Mouse (Mus musculus) G1E (cell line): ENCODE results near the gene Olfr307. TPM values are rescaled to one million over a fixed set of nuclear protein-coding genes. Genes with fewer than 3 reads are reported as not detected.
"Not testable (repeated sequence)": the region's sequence is repeated elsewhere in the genome, so short reads cannot be mapped to it uniquely, and the experiment has no call there.

Experiments
- ATAC-seq: 2 replicates; pipeline ENCODE4 v1.8.0; 2016; ENCODE audit warnings: mild to moderate bottlenecking; ENCODE audit not compliant: insufficient number of reproducible peaks, poor library complexity, low FRiP score, severe bottlenecking; ENCODE audit errors: extremely low read depth
- DNase-seq: peaks from one replicate; pipeline ENCODE4 v3.0.0; 2012; ENCODE audit warnings: low spot score
- H3K27me3 ChIP-seq: 2 replicates; pipeline ENCODE4 v1.6.1; 2012; ENCODE audit warnings: mild to moderate bottlenecking, low read length, inconsistent platforms; ENCODE audit not compliant: insufficient read depth
- H3K36me3 ChIP-seq: replicated peaks from 2 replicates; pipeline ENCODE3; 2012; ENCODE audit warnings: mild to moderate bottlenecking, inconsistent platforms
- H3K4me1 ChIP-seq: 2 replicates; pipeline ENCODE4 v1.6.1; 2012; ENCODE audit warnings: low read depth, low read length, inconsistent platforms, mixed read lengths; ENCODE audit not compliant: insufficient read depth
- H3K4me3 ChIP-seq: 2 replicates; pipeline ENCODE4 v1.5.1; 2012; ENCODE audit warnings: low read depth, mild to moderate bottlenecking, inconsistent platforms, low read length, moderate library complexity, mixed read lengths
- H3K9me3 ChIP-seq: replicated peaks from 2 replicates; pipeline ENCODE4 v1.6.1; 2012; ENCODE audit warnings: inconsistent platforms
- CTCF ChIP-seq: IDR thresholded peaks from 2 replicates; pipeline ENCODE4 v1.5.1; 2012; ENCODE audit warnings: low read depth, low read length, inconsistent platforms, mixed read lengths
- GATA1 ChIP-seq: IDR thresholded peaks from 2 replicates; pipeline ENCODE4 v1.6.1; 2012; ENCODE audit warnings: borderline replicate concordance, low read length, inconsistent platforms, mixed read lengths
- GATA2 ChIP-seq: IDR thresholded peaks from 2 replicates; pipeline ENCODE4 v1.6.1; 2012; ENCODE audit warnings: low read depth, low read length, inconsistent platforms, borderline replicate concordance
- POLR2AphosphoS5 ChIP-seq: IDR thresholded peaks from 2 replicates; pipeline ENCODE4 v1.6.1; 2012; ENCODE audit warnings: low read depth, low read length, inconsistent platforms; ENCODE audit not compliant: insufficient replicate concordance
- TAL1 ChIP-seq: conservative IDR thresholded peaks from 2 replicates; pipeline ENCODE4 v1.6.1; 2012; ENCODE audit warnings: low read depth, low read length, inconsistent platforms, mixed read lengths
- polyA plus RNA-seq: library from polyadenylated mRNA; stranded (reverse); fragments of >175 nt; gene quantifications from 2 replicates; pipeline ENCODE4 v1.2.3, GENCODE M21; 2012
- total RNA-seq, 2 experiments: library from RNA; stranded (forward) in 1 of 2; stranded (reverse) in 1 of 2; fragments of 200-1000 nt in 1 of 2; fragments of >200 nt in 1 of 2; fragmentation: Nextera tagmentation in 1 of 2; gene quantifications; 2 replicates each; pipeline ENCODE4 v1.2.3; 2014 to 2017

Olfr307 gene
- total RNA-seq (2014; fragmentation: Nextera tagmentation) (not detected in 2 replicates), total RNA-seq (2017) (0.11 and 0.35 TPM in 2 replicates), polyA plus RNA-seq (not detected in 2 replicates)

DNA sequence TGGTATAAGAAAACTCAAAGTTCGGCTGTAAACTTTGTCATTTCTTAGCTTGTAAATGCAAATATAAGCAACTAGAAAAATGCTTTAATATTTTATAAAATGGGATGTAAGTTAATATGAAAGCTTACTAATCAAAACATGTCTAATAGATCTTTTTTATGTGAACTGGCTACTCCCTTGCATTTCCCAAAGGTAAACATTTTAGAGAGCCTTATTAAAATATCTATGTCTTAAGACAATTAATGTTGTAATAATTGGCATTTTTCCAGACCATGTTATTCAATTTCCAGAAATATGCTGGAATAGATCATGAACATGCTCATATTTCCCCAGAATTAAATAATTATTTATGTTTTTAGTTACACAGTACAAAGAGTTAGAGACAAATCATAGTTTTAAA, at the start of gene Olfr307:
Gene Olfr307 (minus strand): TSS at position 101 of the 400 bp plus-strand sequence.
- Histone ChIP-seq H3K4me1 (no peaks in the 10 kb centered on the region), H3K4me3 (no peak within 1 kb of the TSS), H3K27me3 (no peaks in the 10 kb centered on the region), H3K9me3 (peaks cover 3% of the 10 kb centered on the region; the same call in 1 of the 2 replicates), H3K36me3 (no peaks in the 10 kb centered on the region)
- ATAC-seq (no peak), DNase-seq (no peak)
- TF ChIP-seq CTCF = no peak
- TF ChIP-seq GATA2 = no peak
- no peak for TF ChIP-seq GATA1
- no peak for TF ChIP-seq TAL1
- TF ChIP-seq POLR2AphosphoS5 = no peak

DNA sequence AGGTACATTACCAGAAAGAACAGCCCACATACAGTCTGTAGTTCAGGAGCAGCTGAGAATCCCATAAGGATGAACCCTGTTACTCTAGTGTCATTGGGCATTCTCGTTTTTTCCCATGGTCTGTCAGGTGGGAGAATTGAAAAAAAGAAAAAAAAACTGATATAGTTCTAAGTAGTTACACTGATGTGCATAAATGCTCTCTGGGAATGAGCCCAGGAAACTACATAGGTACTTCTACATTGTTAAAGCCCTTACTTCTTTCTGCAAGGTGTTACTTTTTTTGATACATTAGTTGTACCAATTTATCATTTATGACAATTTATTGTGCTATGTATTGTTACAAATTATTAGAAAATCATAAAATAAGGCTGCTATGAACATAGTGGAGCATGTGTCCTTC, 49.2 kb upstream of the Olfr307 start, which contains the start of gene Olfr304:
Gene Olfr304 (minus strand): TSS at position 101 of the 400 bp plus-strand sequence.
- no peak for TF ChIP-seq CTCF
- no peak for TF ChIP-seq GATA1
- no peak for TF ChIP-seq GATA2
- TF ChIP-seq TAL1 = no peak
- DNase-seq = no peak

DNA sequence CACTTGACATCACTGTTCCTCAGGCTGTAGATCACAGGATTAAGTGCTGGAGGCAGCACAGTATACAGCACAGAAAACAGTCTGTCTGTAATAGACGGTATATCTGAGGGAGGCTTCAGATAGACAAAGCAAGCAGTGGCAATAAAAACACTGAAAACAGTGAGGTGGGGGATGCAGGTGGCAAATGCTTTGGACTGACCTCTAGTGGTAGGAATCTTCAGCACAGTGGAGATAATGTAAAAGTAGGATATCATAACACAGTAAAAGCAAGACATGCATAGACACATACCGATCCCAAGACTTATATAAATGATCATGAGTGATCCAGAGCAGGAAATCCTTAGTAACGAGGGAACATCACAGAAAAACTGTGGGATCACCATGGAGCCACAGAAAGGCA, 48.4 kb upstream of the Olfr307 start:
- TF ChIP-seq POLR2AphosphoS5 = no peak
- TF ChIP-seq GATA2 = no peak
- TF ChIP-seq CTCF = no peak
- TF ChIP-seq TAL1 = no peak
- no peak for TF ChIP-seq GATA1
- no peaks in the 10 kb centered on the region for H3K27me3 ChIP-seq
- no peak for ATAC-seq

More for the DNA sequence above, 49.2 kb upstream of the Olfr307 start, which contains the start of gene Olfr304:
- H3K27me3 ChIP-seq = no peaks in the 10 kb centered on the region
- no peak within 1 kb of the TSS for H3K4me3 ChIP-seq
- no peaks in the 10 kb centered on the region for H3K9me3 ChIP-seq
- H3K36me3 ChIP-seq = no peaks in the 10 kb centered on the region
- ATAC-seq = no peak
- no peaks in the 10 kb centered on the region for H3K4me1 ChIP-seq

DNA sequence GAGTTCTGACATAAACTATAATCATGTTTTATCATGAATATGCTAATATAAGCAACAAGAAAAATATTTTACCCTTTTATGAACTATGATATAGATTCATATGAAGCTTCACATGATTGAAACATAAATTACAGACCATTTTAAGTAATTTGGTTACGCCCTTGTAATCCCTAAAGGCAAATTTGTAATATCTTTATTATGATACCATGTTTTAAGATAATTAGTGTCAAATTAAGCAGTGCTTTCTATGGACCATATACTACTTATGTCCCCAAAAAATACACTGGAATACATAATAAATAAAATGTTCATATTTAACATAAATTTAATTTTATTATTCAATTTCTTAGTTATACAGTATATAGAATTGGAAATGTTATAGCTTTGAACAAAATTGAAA, 29.4 kb upstream of the Olfr307 start, which contains the start of gene Olfr305:
Gene Olfr305 (minus strand): TSS at position 101 of the 400 bp plus-strand sequence.
- DNase-seq (no peak), ATAC-seq (no peak)
- 0 out of 2 replicates have a peak, but pooled peaks cover 2% of the 10 kb centered on the region for H3K9me3 ChIP-seq
- no peaks in the 10 kb centered on the region for H3K36me3 ChIP-seq
- TF ChIP-seq TAL1 (no peak), POLR2AphosphoS5 (no peak), GATA1 (no peak)
- no peak within 1 kb of the TSS for H3K4me3 ChIP-seq
- H3K4me1 ChIP-seq = no peaks in the 10 kb centered on the region
- no peaks in the 10 kb centered on the region for H3K27me3 ChIP-seq

More for the DNA sequence above, 48.4 kb upstream of the Olfr307 start:
- H3K9me3 ChIP-seq = no peaks in the 10 kb centered on the region
- no peak for DNase-seq
- no peak overlapping the region for H3K4me3 ChIP-seq
- H3K4me1 ChIP-seq = no peaks in the 10 kb centered on the region
- H3K36me3 ChIP-seq = no peaks in the 10 kb centered on the region

DNA sequence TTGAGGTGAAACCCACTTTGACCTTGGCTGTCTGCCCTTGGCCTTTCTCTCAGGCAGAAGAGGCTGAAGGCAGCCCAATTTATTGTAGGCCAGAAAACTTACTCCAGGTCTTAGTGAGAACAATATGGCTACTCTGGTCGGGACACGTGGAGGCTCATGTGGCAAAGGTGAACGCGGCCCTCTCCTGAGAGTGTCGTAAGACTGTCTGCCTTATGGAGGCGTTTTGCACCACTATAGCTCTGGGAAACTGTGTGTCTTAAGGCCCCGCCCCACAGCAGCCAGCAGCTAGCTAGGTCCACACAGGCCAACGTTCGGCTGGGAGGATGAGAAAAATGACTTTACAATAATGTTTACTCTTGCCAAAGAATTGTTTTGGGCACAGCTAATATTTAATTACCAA, 8.9 kb upstream of the Olfr307 start:
- DNase-seq, H3K9me3 ChIP-seq, H3K27me3 ChIP-seq, H3K36me3 ChIP-seq, H3K4me3 ChIP-seq, H3K4me1 ChIP-seq, ATAC-seq: not testable (repeated sequence)

DNA sequence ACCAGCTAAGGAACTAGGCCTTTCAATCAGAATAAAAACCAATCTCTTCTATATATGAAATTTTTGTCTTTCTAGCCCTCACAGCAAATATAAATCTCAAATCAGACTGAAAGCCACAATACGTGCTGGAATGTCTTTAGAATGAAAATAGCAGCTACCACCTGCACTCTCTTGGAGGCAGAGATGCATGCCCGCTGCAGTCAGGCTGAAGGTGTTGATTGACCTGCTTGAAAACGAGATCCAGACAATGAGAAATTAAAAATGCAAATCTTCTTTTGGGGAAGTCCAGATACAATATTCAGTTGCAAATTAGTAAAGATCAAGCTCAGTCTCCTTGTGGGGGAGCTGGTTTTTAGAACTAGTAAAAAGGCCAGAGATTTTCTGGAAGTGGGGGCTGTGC, 6.9 kb upstream of the Olfr307 start:
- no peak for ATAC-seq
- DNase-seq = no peak
- Histone ChIP-seq H3K9me3 (peaks cover 3% of the 10 kb centered on the region), H3K36me3 (no peaks in the 10 kb centered on the region), H3K4me1 (no peaks in the 10 kb centered on the region), H3K27me3 (no peaks in the 10 kb centered on the region), H3K4me3 (no peak overlapping the region)
- TF ChIP-seq TAL1 (no peak), POLR2AphosphoS5 (no peak), GATA2 (no peak), CTCF (no peak), GATA1 (no peak)

DNA sequence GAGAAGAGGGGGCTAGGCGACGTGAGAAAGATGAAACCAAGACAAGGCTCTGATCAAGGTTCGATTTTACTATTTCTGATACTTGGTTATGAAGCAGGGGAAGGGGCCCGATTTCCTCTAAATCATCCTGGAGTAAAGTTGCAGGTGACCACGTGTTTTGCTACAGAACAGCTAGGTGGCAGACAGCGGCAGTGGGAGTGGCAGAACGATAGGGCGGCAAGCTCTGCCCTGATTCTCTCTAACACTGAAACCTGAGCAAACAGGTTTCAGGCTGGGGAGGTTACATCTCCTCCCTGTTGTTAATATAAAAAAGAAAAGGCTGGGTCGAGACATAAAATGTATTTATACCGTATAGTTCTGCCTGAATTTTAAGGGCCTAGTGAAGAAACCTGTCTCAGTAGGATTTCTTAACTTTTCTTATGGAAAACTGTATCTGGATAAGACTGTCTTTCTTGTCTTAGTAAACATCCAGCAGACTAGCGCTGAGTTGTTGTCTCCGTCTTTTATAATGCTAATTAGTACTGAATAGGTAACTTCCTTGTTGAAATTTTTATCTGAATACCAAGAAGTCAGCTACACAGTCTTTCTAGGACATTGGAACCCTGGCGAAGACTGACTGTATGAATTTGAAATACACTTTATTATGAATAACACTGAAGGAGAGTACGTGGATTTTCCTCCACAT, 5.6 kb upstream of the Olfr307 start:
- ATAC-seq (no peak), DNase-seq (no peak)
- H3K4me3 ChIP-seq = no peak overlapping the region
- H3K36me3 ChIP-seq = no peaks in the 10 kb centered on the region
- TF ChIP-seq POLR2AphosphoS5 (no peak), CTCF (no peak), GATA2 (no peak), TAL1 (no peak), GATA1 (no peak)
- H3K4me1 ChIP-seq = no peaks in the 10 kb centered on the region
- peaks cover 3% of the 10 kb centered on the region; the same call in 1 of the 2 replicates for H3K9me3 ChIP-seq
- H3K27me3 ChIP-seq = no peaks in the 10 kb centered on the region
